Mouse (Mus musculus) lung, adult 2 months (tissue): ENCODE results near the gene Gm20388. TPM values are rescaled to one million over a fixed set of nuclear protein-coding genes. Genes with fewer than 3 reads are reported as not detected.
"Not testable (repeated sequence)": the region's sequence is repeated elsewhere in the genome, so short reads cannot be mapped to it uniquely, and the experiment has no call there.

ENCODE experiments used
- DNase-seq: peaks from one replicate; pipeline ENCODE4 v3.0.0; 2022
- H3K4me1 ChIP-seq: fragments of 200-500 bp; 2 replicates; pipeline ENCODE4 v1.6.1; 2011; ENCODE audit warnings: low read length; ENCODE audit not compliant: control insufficient read depth, insufficient read depth
- H3K4me3 ChIP-seq: fragments of 200-500 bp; replicated peaks from 2 replicates; pipeline ENCODE3; 2011; ENCODE audit warnings: low read depth, mild to moderate bottlenecking, control low read depth, low read length; ENCODE audit errors: extremely low read depth
- CTCF ChIP-seq: fragments of 200-500 bp; IDR thresholded peaks from 2 replicates; pipeline ENCODE4 v1.5.1; 2011; ENCODE audit warnings: mild to moderate bottlenecking, low read length, control low read depth; ENCODE audit not compliant: insufficient read depth
- POLR2A ChIP-seq: fragments of 200-500 bp; IDR thresholded peaks from 2 replicates; pipeline ENCODE4 v1.6.1; 2011; ENCODE audit warnings: low read depth, mild to moderate bottlenecking, control low read depth, low read length, borderline replicate concordance; ENCODE audit errors: extremely low read depth
- WGBS: fragments of 180-500 bp; shearing (Covaris S2); methylation state at CpG from one replicate; pipeline ENCODE4 v1.1.7; 2018; 5-methylcytosine and 5-hydroxymethylcytosine counted together
- polyA plus RNA-seq: library from polyadenylated mRNA; depleted of rRNA; stranded (reverse); fragments of >200 nt; gene quantifications from 2 replicates; pipeline ENCODE4 v1.2.3, GENCODE M21; 2012

Gene Gm20388
- polyA plus RNA-seq, 1 experiment = 67.8 TPM

DNA sequence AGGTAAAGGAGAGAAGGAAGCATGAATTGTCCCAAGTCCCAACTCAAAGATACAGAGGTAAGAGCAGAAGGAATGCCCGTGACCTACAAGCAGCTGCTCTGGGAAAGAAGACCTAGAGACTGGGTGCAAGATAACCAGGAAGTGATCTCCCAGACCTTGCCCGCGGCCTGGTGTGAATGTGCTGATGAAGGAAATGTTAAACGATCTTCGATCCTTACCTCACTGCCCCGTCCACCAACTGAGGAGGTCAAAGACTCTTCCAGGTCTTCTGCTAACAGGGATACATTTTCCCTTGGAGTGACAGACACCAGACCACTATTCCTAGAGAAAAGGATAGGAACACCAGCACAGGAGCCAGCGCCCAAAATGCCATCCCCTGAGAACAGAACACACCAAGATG, 4018.4 kb downstream of the Gm20388 start:
- 89% methylated on average over 7 of the region's 7 CpGs for WGBS
- TF ChIP-seq CTCF (no peak), POLR2A (no peak)
- Histone ChIP-seq H3K4me1 (no peaks in the 10 kb centered on the region), H3K4me3 (no peak overlapping the region)
- DNase-seq = no peak

DNA sequence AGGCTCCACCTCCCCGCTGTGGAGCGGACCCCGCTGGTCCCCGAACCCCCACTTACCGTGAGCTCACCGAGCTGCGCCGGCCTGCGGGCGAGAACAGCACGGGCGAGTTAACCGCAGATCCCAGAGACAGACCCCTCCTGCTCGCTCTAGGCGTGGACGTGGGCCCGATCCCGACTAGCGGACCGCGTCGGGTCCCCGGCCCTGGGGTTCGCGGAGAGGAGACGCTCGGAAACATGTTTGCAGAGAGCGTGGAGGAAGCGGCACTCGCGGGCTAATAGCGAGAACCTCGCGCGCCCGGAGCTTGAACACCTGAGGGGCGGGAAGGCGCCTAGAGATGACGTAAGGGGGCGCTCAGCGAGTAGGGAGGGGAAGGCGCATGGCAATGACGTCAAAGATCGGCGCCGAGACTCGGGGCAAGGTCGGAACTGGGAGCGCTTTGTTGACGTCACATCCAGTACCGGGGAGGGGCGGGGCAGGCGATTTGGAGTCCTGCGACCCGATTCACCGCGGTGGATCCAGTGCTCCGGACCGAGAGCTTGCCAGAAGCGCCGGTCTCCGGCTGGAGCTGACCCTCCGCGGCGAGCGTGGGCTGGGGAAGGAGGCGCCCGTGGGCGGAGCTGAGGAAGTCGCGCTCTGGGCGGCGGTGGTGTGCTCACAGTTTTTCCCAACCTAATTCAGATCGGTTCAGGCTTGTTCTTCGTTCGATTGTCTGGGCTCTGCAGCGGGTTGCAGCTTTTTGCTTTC, 4038.5 kb downstream of the Gm20388 start, which contains the start of gene Nup133:
TSS of gene Nup133 (minus strand) at position 324 of the 744 bp plus-strand sequence.
- peak within 1 kb of the TSS; percentile 88 for H3K4me3 ChIP-seq
- TF ChIP-seq POLR2A (peak; percentile 57; the same call in 1 of the 2 replicates), CTCF (no peak)
- peaks cover 3% of the 10 kb centered on the region; the same call in 1 of the 2 replicates for H3K4me1 ChIP-seq
- peak; percentile 99 for DNase-seq
- WGBS = under 1% methylated on average over 77 of the region's 77 CpGs

DNA sequence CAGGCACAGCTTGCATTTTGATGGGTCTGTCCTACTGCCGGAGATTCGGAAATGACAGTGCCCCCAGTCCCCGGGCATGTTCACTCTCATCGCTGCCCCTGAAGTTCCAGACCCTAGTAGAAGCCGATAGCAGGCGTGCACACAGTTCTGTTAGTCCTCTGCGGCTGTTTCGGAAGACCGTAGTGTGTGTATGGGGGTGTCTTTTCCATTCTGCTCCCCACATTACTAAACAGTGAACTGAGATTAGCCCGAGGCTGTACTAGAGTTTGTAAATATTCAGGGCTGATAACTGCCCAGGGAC, 4039.0 kb downstream of the Gm20388 start:
- WGBS = 1% methylated on average over 10 of the region's 10 CpGs
- TF ChIP-seq CTCF (no peak), POLR2A (no peak)

DNA sequence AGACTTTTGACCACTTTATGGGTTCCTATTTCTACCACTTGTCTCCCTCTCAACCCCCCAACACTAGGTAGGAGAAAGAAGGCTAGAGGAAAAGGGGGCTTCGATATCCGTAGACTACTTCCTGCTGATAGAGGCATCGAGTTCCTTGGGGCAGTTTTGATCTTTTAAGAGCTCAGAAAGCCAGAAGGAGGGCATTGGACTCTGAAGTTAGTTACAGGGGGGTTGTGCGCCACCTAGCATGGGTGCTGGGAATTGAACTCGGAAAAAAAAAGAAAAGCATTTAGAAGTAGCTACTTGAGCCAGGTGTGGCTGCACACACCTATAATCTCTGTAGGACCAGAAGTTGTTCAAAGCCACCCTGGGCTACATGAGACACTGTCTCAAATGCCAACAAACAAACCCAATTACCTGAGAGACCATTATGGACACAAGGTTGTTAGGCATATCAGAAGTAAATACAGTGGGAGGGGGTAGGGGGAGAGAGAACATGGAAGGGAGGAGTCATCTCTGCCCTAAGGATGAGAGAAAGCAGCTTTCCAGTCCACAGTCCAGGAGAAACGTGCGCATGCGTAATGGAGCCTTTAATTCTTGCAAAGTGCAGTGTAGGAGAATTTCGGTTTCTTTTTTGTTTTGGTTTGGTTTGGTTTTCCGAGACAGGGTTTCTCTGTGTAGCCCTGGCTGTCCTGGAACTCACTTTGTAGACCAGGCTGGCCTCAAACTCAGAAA, 4039.6 kb downstream of the Gm20388 start:
- peaks cover 3% of the 10 kb centered on the region; the same call in 1 of the 2 replicates for H3K4me1 ChIP-seq
- TF ChIP-seq POLR2A (no peak), CTCF (peak; percentile 59)
- WGBS = 36% methylated on average over 10 of the region's 10 CpGs
- DNase-seq = peak; percentile 54
- H3K4me3 ChIP-seq = peak overlapping the region; percentile 88

More for the DNA sequence above, 4039.0 kb downstream of the Gm20388 start:
- peaks cover 3% of the 10 kb centered on the region; the same call in 1 of the 2 replicates for H3K4me1 ChIP-seq
- peak overlapping the region; percentile 88 for H3K4me3 ChIP-seq
- peak; percentile 8 for DNase-seq

DNA sequence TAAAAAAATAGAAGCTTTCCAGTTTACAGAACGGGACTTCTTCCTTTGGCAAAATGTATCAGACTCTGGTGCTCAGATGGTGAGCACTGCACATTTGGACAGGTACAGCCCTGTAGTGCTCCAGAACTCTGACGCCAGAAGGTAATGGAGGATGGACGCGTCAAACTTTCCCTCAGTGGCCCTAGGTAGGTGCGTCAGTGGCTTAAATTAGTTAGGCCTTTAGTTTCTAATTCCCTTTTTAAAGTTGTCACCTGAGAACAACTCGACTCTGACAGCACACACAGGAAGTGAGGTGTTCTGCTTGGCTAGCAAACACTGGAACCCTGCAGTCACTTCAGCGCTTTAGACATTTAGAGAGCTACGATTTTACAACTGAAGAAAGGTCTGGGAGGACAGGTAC, 4043.0 kb downstream of the Gm20388 start:
- Histone ChIP-seq H3K4me3 (no peak overlapping the region), H3K4me1 (no peaks in the 10 kb centered on the region; the same call in 1 of the 2 replicates)
- WGBS = 84% methylated on average over 8 of the region's 8 CpGs
- no peak for DNase-seq
- TF ChIP-seq CTCF = no peak
- TF ChIP-seq POLR2A = no peak

DNA sequence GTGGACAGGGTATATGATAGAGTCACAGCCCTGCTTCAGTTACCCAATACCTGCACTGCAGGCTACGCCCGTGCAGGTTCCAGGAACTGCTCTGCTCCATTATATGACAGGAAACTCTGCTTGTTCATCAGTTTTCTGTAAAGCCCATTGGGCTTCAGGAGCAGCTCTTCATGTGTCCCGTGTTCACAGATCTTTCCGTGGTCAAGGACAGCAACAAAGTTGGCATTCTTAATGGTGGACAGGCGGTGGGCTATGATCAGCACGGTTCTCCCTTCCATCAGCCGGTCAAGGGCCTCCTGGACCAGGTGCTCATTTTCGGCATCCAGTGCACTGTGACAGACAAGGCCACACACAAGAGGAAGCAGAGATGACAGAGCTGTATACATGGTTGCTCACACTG, 4043.6 kb downstream of the Gm20388 start:
- no peak for TF ChIP-seq CTCF
- TF ChIP-seq POLR2A = no peak
- whole genome bisulfite sequencing = 96% methylated on average over 8 of the region's 8 CpGs
- Histone ChIP-seq H3K4me1 (no peaks in the 10 kb centered on the region; the same call in 1 of the 2 replicates), H3K4me3 (no peak overlapping the region)
- no peak for DNase-seq

DNA sequence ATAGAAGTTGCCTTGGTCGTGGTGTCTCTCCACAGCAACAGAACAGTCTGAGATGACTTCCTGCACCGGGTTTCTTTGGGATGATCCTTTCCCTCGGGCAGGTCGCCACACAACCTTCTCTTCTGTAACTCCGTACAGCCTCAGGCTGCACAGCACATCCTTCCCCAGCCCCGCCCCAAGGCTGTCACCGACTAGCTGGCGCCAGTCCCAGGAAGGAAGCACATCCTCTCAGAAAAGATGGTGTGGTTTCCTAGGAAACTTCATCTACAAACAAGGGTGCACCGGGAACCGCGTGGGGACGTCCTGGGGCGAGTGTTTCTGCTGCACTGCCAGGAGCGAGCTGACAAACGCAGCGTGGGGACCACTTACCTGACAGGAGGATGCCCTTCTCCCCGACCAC, 4047.5 kb downstream of the Gm20388 start:
- no peak overlapping the region for H3K4me3 ChIP-seq
- 45% methylated on average over 17 of the region's 17 CpGs for WGBS
- H3K4me1 ChIP-seq = no peaks in the 10 kb centered on the region
- TF ChIP-seq CTCF = no peak
- TF ChIP-seq POLR2A = no peak
- no peak for DNase-seq

DNA sequence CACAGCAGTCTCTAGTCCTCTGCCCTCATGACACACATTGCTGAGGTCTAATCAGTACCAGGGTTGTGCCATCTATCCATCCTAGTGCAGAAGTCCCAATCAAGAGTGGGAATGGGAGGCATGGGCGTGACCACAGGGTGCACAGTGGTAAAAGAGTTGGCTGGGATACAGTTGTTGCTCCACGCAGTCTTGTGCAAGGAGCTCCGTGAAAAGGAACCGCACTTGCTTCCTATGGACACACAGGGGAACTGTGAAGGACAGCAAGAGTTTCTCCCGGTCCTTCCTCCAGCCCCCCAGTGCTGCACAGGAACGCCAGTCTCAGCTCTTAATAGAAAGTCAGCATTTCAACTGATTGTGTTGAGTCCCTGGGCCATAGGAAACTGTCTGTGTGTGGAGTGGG, 4048.8 kb downstream of the Gm20388 start:
- WGBS = 88% methylated on average over 6 of the region's 6 CpGs
- Histone ChIP-seq H3K4me1 (no peaks in the 10 kb centered on the region), H3K4me3 (no peak overlapping the region)
- no peak for DNase-seq
- TF ChIP-seq POLR2A (no peak), CTCF (no peak)

DNA sequence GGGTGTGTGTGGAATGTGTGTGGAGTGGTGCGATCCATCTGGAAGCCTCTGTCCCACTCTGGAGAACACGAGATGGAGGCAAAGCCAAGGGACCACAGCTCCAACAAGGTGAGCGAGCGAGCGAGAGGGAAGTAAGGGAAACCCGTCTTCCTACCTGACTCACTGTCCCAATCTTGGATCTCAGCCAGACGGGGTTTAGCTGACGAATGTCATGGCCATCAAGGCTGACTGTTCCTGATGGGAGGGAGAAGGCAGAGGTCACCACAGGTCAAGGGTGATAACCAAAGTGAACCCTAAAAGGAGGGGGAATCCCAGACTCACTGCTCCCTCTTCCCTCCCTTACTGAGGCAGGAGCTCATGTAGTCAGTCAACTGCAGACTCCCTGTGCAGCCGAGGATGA, 4049.4 kb downstream of the Gm20388 start:
- no peak for DNase-seq
- WGBS = 81% methylated on average over 9 of the region's 9 CpGs
- TF ChIP-seq POLR2A (no peak), CTCF (no peak)
- no peak overlapping the region for H3K4me3 ChIP-seq
- no peaks in the 10 kb centered on the region for H3K4me1 ChIP-seq

DNA sequence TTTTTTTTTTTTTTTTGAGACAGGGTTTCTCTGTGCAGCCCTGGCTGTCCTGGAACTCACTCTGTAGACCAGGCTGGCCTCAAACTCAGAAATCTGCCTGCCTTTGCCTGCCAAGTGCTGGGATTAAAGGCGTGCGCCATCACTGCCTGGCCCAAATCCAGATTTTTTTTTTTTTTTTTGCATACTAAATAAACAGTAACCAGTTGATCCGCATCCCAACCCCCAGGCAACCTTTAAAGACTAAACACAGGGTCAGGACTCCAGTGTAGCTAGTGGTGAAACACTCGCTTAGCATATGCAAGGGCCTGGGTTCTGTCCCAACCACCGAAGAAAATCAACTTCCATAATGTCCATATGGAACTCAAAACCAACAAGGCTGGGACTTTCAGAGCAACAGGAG, 4049.9 kb downstream of the Gm20388 start:
- not testable (repeated sequence) for H3K4me1 ChIP-seq, H3K4me3 ChIP-seq, DNase-seq
- WGBS = 62% methylated on average over 5 of the region's 5 CpGs
